Mouse (Mus musculus): ENCODE results near the gene Mtus2.

GRCm38 (mm10) chr5:148083541-148083940 is 126.4 kb downstream of the Mtus2 start:
- no peak for TF ChIP-seq POLR2A (IDR thresholded peaks at IDR 0.05; ENCODE audit: low read depth, low read length)
- TF ChIP-seq CTCF (IDR thresholded peaks at IDR 0.05; ENCODE audit: extremely low read depth, insufficient read depth, insufficient read length, insufficient replicate concordance): no peak
